Mouse (Mus musculus) granulocyte monocyte progenitor cell, adult 5-6 weeks (primary cell): ENCODE data around the gene Xrcc4. TPM values are rescaled to one million over a fixed set of nuclear protein-coding genes. Genes with fewer than 3 reads are reported as not detected.

Experiments
- ATAC-seq: replicated peaks from 2 replicates; pipeline ENCODE4 v1.8.0; 2016; ENCODE audit warnings: mild to moderate bottlenecking, moderate TSS enrichment, inconsistent platforms; ENCODE audit not compliant: poor library complexity, severe bottlenecking
- total RNA-seq, 2 experiments: library from RNA; stranded (forward) in 1 of 2; stranded (reverse) in 1 of 2; fragments of 200-712, 200-1000 nt in 1 of 2; fragments of >200 nt in 1 of 2; fragmentation: Nextera tagmentation in 1 of 2; gene quantifications; 2 replicates each; pipeline ENCODE4 v1.2.3; 2014 to 2017

The Xrcc4 gene
- total RNA-seq, 2 experiments from 2014 or later = 14.5 to 20.4 TPM

GRCm38 (mm10) chr13:89970940-89971339 is 118.5 kb downstream of the Xrcc4 start:
- ATAC-seq = no peak

GRCm38 (mm10) chr13:89968671-89969070 is 120.7 kb downstream of the Xrcc4 start:
- ATAC-seq = no peak

- no peak for ATAC-seq
These were observed 145.1 kb downstream of the Xrcc4 start for GRCm38 (mm10) chr13:89944354-89944753.

- no peak for ATAC-seq
These were observed 159.9 kb downstream of the Xrcc4 start for GRCm38 (mm10) chr13:89929477-89929876.

GRCm38 (mm10) chr13:89918814-89919481 is 170.5 kb downstream of the Xrcc4 start:
- ATAC-seq = no peak

GRCm38 (mm10) chr13:89914332-89914731 is 175.1 kb downstream of the Xrcc4 start:
- no peak for ATAC-seq

- ATAC-seq = no peak
These were observed 175.5 kb downstream of the Xrcc4 start for GRCm38 (mm10) chr13:89913891-89914290.

- no peak for ATAC-seq
These were observed 183.3 kb downstream of the Xrcc4 start for GRCm38 (mm10) chr13:89906120-89906519.

- ATAC-seq = no peak
These were observed 190.3 kb downstream of the Xrcc4 start for GRCm38 (mm10) chr13:89899066-89899465.

GRCm38 (mm10) chr13:89892140-89892539 is 197.3 kb downstream of the Xrcc4 start:
- ATAC-seq = peak; percentile 61

GRCm38 (mm10) chr13:89890159-89890558 is 199.2 kb downstream of the Xrcc4 start:
- ATAC-seq = no peak

- peak; percentile 94 for ATAC-seq
These were observed 200.3 kb downstream of the Xrcc4 start for GRCm38 (mm10) chr13:89889074-89889473.

GRCm38 (mm10) chr13:89883523-89883922 is 205.9 kb downstream of the Xrcc4 start:
- peak; percentile 95 for ATAC-seq

GRCm38 (mm10) chr13:89881281-89881680 is 208.1 kb downstream of the Xrcc4 start:
- no peak for ATAC-seq

- no peak for ATAC-seq
These were observed 210.5 kb downstream of the Xrcc4 start for GRCm38 (mm10) chr13:89878832-89879468.

- ATAC-seq = no peak
These were observed 213.9 kb downstream of the Xrcc4 start for GRCm38 (mm10) chr13:89875499-89875898.

GRCm38 (mm10) chr13:89872725-89873124 is 216.7 kb downstream of the Xrcc4 start:
- no peak for ATAC-seq

GRCm38 (mm10) chr13:89854139-89854538 is 235.3 kb downstream of the Xrcc4 start:
- no peak for ATAC-seq

- ATAC-seq = no peak
These were observed 238.7 kb downstream of the Xrcc4 start for GRCm38 (mm10) chr13:89850746-89851145.

- no peak for ATAC-seq
These were observed 239.5 kb downstream of the Xrcc4 start for GRCm38 (mm10) chr13:89849955-89850354.

- peak; percentile 71 for ATAC-seq
These were observed 250.8 kb downstream of the Xrcc4 start for GRCm38 (mm10) chr13:89838635-89839034.

- peak; percentile 96 for ATAC-seq
These were observed 254.9 kb downstream of the Xrcc4 start for GRCm38 (mm10) chr13:89834485-89834884.
